Mouse (Mus musculus): ENCODE measurements around the gene Colgalt1. TPM values are rescaled to one million over a fixed set of nuclear protein-coding genes. Genes with fewer than 3 reads are reported as not detected.

Colgalt1 gene
- total and polyA plus RNA-seq, 3 experiments, result 50.9 to 102 (median 59.0) TPM

- TF ChIP-seq MEF2A (IDR thresholded peaks at IDR 0.05; ENCODE audit: extremely low read depth, insufficient replicate concordance, low read depth, low read length, poor library complexity, severe bottlenecking), result no peak
- TF ChIP-seq USF2 (IDR thresholded peaks at IDR 0.05; ENCODE audit: borderline replicate concordance in 1 of 2, insufficient read depth in 1 of 2, low read depth in 1 of 2, low read length in 2 of 2), result no peak
- TF ChIP-seq EP300 (IDR thresholded peaks at IDR 0.05; ENCODE audit: low read depth in 1 of 2, low read length in 2 of 2), result 0 out of 4 replicates have a peak, but pooled peaks of 1 of the 2 experiments have one; percentile 14
- TF ChIP-seq ZKSCAN1 (IDR thresholded peaks at IDR 0.05; ENCODE audit: low read depth, low read length), result no peak
- TF ChIP-seq TAL1 (IDR thresholded peaks at IDR 0.05; ENCODE audit: low read length), result no peak
- peak; percentile 98 for TF ChIP-seq MXI1 (IDR thresholded peaks at IDR 0.05; ENCODE audit: low read depth, low read length)
- TF ChIP-seq MAFK (IDR thresholded peaks at IDR 0.05; ENCODE audit: borderline replicate concordance, low read depth, low read length), result no peak
- TF ChIP-seq ZMIZ1 (IDR thresholded peaks at IDR 0.05; ENCODE audit: low read depth, low read length), result peak; percentile 55; the same call in 1 of the 2 replicates
- TF ChIP-seq RAD21 (IDR thresholded peaks at IDR 0.05; ENCODE audit: low read depth, low read length), result no peak
- peak; percentile 76 for TF ChIP-seq MAX (IDR thresholded peaks at IDR 0.05; ENCODE audit: low read length)
- 0 out of 2 replicates have a peak, but pooled peaks have one; percentile 71 for TF ChIP-seq CHD1 (IDR thresholded peaks at IDR 0.05; ENCODE audit: low read depth, low read length)
- no peak for TF ChIP-seq MYC (IDR thresholded peaks at IDR 0.05; ENCODE audit: low read depth, low read length)
- TF ChIP-seq CHD2 (IDR thresholded peaks at IDR 0.05; ENCODE audit: low read length), result no peak
- TF ChIP-seq JUND (IDR thresholded peaks at IDR 0.05; ENCODE audit: low read depth, low read length), result no peak
These were observed 60.8 kb downstream of the Colgalt1 start, which contains the start of gene Unc13a (continued) for GRCm38 (mm10) chr8:71671549-71671965.

DNA sequence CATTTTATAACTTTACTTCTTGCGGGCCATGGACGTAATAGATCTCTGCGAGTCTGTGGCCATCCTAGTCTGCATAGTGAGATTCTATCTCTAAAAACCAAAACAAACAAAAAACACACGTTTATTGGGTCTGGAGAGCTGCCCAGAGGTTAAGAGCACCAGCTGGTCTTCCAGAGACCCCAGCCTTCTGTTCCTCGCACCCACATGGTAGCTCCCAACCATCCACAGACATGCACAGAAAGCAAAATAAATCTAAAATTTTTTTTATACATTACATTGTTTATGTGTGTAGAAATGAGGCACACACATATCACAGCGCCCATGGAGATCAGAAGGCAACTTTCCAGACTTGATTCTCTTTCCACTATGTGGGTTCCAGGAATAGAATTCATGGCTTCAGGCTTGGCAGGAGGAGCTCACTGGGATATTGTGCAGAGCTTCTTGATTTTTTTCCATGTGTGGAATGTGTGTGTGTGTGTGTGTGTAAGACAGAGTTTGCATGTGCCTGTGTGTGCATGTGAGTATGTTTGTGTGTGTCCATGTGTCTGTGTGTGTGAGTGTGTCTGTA is 61.5 kb downstream of the Colgalt1 start:
- H3K9ac ChIP-seq (ENCODE audit: control insufficient read depth, low read depth, low read length, poor library complexity, severe bottlenecking), result peak overlapping the region; percentile 58
- peak overlapping the region; percentile 56 to 71 for H3K4me3 ChIP-seq (ENCODE audit: control insufficient read depth in 1 of 2, insufficient read depth in 1 of 2, low read depth in 2 of 2, low read length in 2 of 2)
- DNase-seq (ENCODE audit: low read depth, low spot score), result no peak
- H3K79me2 ChIP-seq (ENCODE audit: control insufficient read depth, insufficient read depth, low read length, poor library complexity), result peaks cover 1% of the 10 kb centered on the region; the same call in 1 of the 2 replicates
- no peak overlapping the region; the same call in 1 of the 2 replicates for H3K27ac ChIP-seq (ENCODE audit: control insufficient read depth, low read depth, low read length)
- no peaks in the 10 kb centered on the region for H3K9me3 ChIP-seq (replicated peaks; ENCODE audit: insufficient read depth, low read length)
- no peaks in the 10 kb centered on the region for H3K27me3 ChIP-seq (ENCODE audit: control insufficient read depth in 1 of 2, insufficient read depth in 2 of 2, low read length in 2 of 2)
- peaks cover 2 to 22% of the 10 kb centered on the region in 2 experiments; a peak in 3 of 4 replicates for H3K4me1 ChIP-seq (ENCODE audit: control insufficient read depth in 1 of 2, insufficient read depth in 2 of 2, low read length in 2 of 2)
- peaks cover 0 to 4% of the 10 kb centered on the region in 2 experiments; a peak in 1 of 4 replicates for H3K36me3 ChIP-seq (ENCODE audit: control insufficient read depth in 1 of 2, insufficient read depth in 2 of 2, low read length in 2 of 2)
- no peak for TF ChIP-seq MEF2A (IDR thresholded peaks at IDR 0.05; ENCODE audit: extremely low read depth, insufficient replicate concordance, low read depth, low read length, poor library complexity, severe bottlenecking)
- no peak for TF ChIP-seq MXI1 (IDR thresholded peaks at IDR 0.05; ENCODE audit: low read depth, low read length)
- no peak for TF ChIP-seq POLR2A (IDR thresholded peaks at IDR 0.05; ENCODE audit: control insufficient read depth in 1 of 2, insufficient read depth in 1 of 2, low read depth in 1 of 2, low read length in 2 of 2, poor library complexity in 1 of 2)
- TF ChIP-seq POLR2AphosphoS5 (IDR thresholded peaks at IDR 0.05; ENCODE audit: borderline replicate concordance, low read depth, low read length), result no peak
- TF ChIP-seq JUND (IDR thresholded peaks at IDR 0.05; ENCODE audit: low read depth, low read length), result no peak
- TF ChIP-seq TAL1 (IDR thresholded peaks at IDR 0.05; ENCODE audit: low read length), result no peak
- TF ChIP-seq POLR2AphosphoS2 (IDR thresholded peaks at IDR 0.05; ENCODE audit: low read length), result no peak
- TF ChIP-seq MYC (IDR thresholded peaks at IDR 0.05; ENCODE audit: low read depth, low read length), result no peak
- TF ChIP-seq KAT2A (conservative IDR thresholded peaks at IDR 0.05; ENCODE audit: low read depth, low read length), result no peak
- no peak for TF ChIP-seq GABPA (IDR thresholded peaks at IDR 0.05; ENCODE audit: low read depth, low read length)
- no peak for TF ChIP-seq HCFC1 (IDR thresholded peaks at IDR 0.05; ENCODE audit: low read depth, low read length)
- TF ChIP-seq ZNF384 (IDR thresholded peaks at IDR 0.05; ENCODE audit: low read depth, low read length), result no peak
- TF ChIP-seq NELFE (IDR thresholded peaks at IDR 0.05; ENCODE audit: low read depth, low read length), result no peak
- no peak for TF ChIP-seq ZMIZ1 (IDR thresholded peaks at IDR 0.05; ENCODE audit: low read depth, low read length)
- no peak for TF ChIP-seq UBTF (IDR thresholded peaks at IDR 0.05; ENCODE audit: borderline replicate concordance, insufficient read depth, low read depth, low read length)
- no peak for TF ChIP-seq MAX (IDR thresholded peaks at IDR 0.05; ENCODE audit: low read length)
